Mouse (Mus musculus) liver, embryonic 11.5 days (tissue): Measurements from ENCODE around the gene Lhpp. TPM values are rescaled to one million over a fixed set of nuclear protein-coding genes. Genes with fewer than 3 reads are reported as not detected.
A peak's percentile ranks its signal among the peaks of the same experiment; 100 is the strongest.

Experiments
- ATAC-seq: fragments of 200-750 bp; cut with Nextera tagmentation; replicated peaks from 2 replicates; pipeline ENCODE4 v1.8.0; 2017; ENCODE audit warnings: moderate number of reproducible peaks, mild to moderate bottlenecking, moderate TSS enrichment, moderate library complexity; ENCODE audit not compliant: low FRiP score
- DNase-seq: peaks from one replicate; pipeline ENCODE4 v3.0.0-alpha.2; 2017; ENCODE audit warnings: low spot score
- H3K27ac ChIP-seq: fragments of 300-500 bp; sonication (generic); 2 replicates; pipeline ENCODE4 v1.5.1; 2014; ENCODE audit warnings: mild to moderate bottlenecking, low read depth, low read length, control low read depth
- H3K27me3 ChIP-seq: fragments of 300-500 bp; sonication (generic); replicated peaks from 2 replicates; pipeline ENCODE4 v1.6.1; 2014; ENCODE audit warnings: low read length, mixed read lengths; ENCODE audit not compliant: control insufficient read depth, insufficient read depth
- H3K36me3 ChIP-seq: fragments of 300-500 bp; sonication (generic); 2 replicates; pipeline ENCODE4 v1.6.1; 2014; ENCODE audit warnings: mild to moderate bottlenecking, low read length, moderate library complexity, mixed read lengths; ENCODE audit not compliant: control insufficient read depth, insufficient read depth
- H3K4me1 ChIP-seq: fragments of 300-500 bp; sonication (generic); replicated peaks from 2 replicates; pipeline ENCODE4 v1.6.1; 2014; ENCODE audit warnings: low read length, mixed read lengths; ENCODE audit not compliant: control insufficient read depth, insufficient read depth
- H3K4me2 ChIP-seq: fragments of 300-500 bp; sonication (generic); 2 replicates; pipeline ENCODE4 v1.6.1; 2014; ENCODE audit warnings: mild to moderate bottlenecking, control low read depth, moderate library complexity
- H3K4me3 ChIP-seq: fragments of 300-500 bp; sonication (generic); 2 replicates; pipeline ENCODE4 v1.5.1; 2014; ENCODE audit warnings: low read depth, low read length, control low read depth
- H3K9ac ChIP-seq: fragments of 300-500 bp; sonication (generic); 2 replicates; pipeline ENCODE4 v1.6.1; 2014; ENCODE audit warnings: low read depth, low read length, control low read depth
- H3K9me3 ChIP-seq: fragments of 300-500 bp; sonication (generic); 2 replicates; pipeline ENCODE4 v1.6.1; 2016; ENCODE audit warnings: low read length, inconsistent platforms, mixed read lengths; ENCODE audit not compliant: control insufficient read depth
- WGBS: fragments of 180-500 bp; shearing (Covaris S2); extraction: QIAGEN DNeasy Blood & Tissue Kit; methylation state at CpG from one replicate; pipeline ENCODE4 v1.1.7; 2014; 5-methylcytosine and 5-hydroxymethylcytosine counted together
- polyA plus RNA-seq: library from polyadenylated mRNA; unstranded; fragments of >200 nt; fragmentation: Nextera tagmentation; extraction: Ambion mirVana; gene quantifications from 2 replicates; pipeline ENCODE4 v1.2.1, GENCODE M21; 2014

Gene Lhpp
- polyA plus RNA-seq, 1 experiment from 2014 or later: 15.8 TPM

GRCm38 (mm10) chr7:132742912-132743311 is 132.5 kb downstream of the Lhpp start:
- WGBS: 89% methylated on average over 5 of the region's 5 CpGs
- no peak overlapping the region for H3K4me3 ChIP-seq
- ATAC-seq (no peak), DNase-seq (no peak)
- H3K27ac ChIP-seq: no peak overlapping the region
- no peaks in the 10 kb centered on the region for H3K27me3 ChIP-seq
- no peaks in the 10 kb centered on the region for H3K9me3 ChIP-seq
- no peak overlapping the region for H3K4me2 ChIP-seq
- H3K36me3 ChIP-seq: no peaks in the 10 kb centered on the region
- H3K4me1 ChIP-seq: peaks cover 23% of the 10 kb centered on the region
- no peak overlapping the region for H3K9ac ChIP-seq

- DNase-seq: no peak
- 78% methylated on average over 6 of the region's 6 CpGs for WGBS
- ATAC-seq: no peak
- H3K4me3 ChIP-seq: no peak overlapping the region
- no peaks in the 10 kb centered on the region for H3K27me3 ChIP-seq
- no peaks in the 10 kb centered on the region; the same call in 1 of the 2 replicates for H3K4me1 ChIP-seq
- no peaks in the 10 kb centered on the region for H3K36me3 ChIP-seq
- no peak overlapping the region for H3K4me2 ChIP-seq
- no peak overlapping the region for H3K27ac ChIP-seq
- no peaks in the 10 kb centered on the region for H3K9me3 ChIP-seq
- no peak overlapping the region for H3K9ac ChIP-seq
These were observed 136.7 kb downstream of the Lhpp start for GRCm38 (mm10) chr7:132747096-132747495.

GRCm38 (mm10) chr7:132748076-132748769 is 137.8 kb downstream of the Lhpp start:
- Histone ChIP-seq H3K4me2 (no peak overlapping the region), H3K9me3 (no peaks in the 10 kb centered on the region), H3K9ac (no peak overlapping the region), H3K27ac (no peak overlapping the region), H3K4me1 (no peaks in the 10 kb centered on the region), H3K4me3 (no peak overlapping the region), H3K36me3 (no peaks in the 10 kb centered on the region), H3K27me3 (no peaks in the 10 kb centered on the region)
- no peak for DNase-seq
- WGBS: 77% methylated on average over 3 of the region's 3 CpGs
- ATAC-seq: no peak

- no peak for DNase-seq
- H3K9me3 ChIP-seq: no peaks in the 10 kb centered on the region
- H3K27ac ChIP-seq: no peak overlapping the region
- no peak for ATAC-seq
- H3K4me1 ChIP-seq: 0 out of 2 replicates have a peak, but pooled peaks cover 3% of the 10 kb centered on the region
- no peak overlapping the region for H3K4me3 ChIP-seq
- no peaks in the 10 kb centered on the region for H3K27me3 ChIP-seq
- no peak overlapping the region for H3K4me2 ChIP-seq
- H3K36me3 ChIP-seq: no peaks in the 10 kb centered on the region
- WGBS: 90% methylated on average over 11 of the region's 11 CpGs
- no peak overlapping the region for H3K9ac ChIP-seq
These were observed 139.1 kb downstream of the Lhpp start for GRCm38 (mm10) chr7:132749504-132749903.

GRCm38 (mm10) chr7:132751716-132752115 is 141.3 kb downstream of the Lhpp start:
- H3K9ac ChIP-seq: no peak overlapping the region
- 0 out of 2 replicates have a peak, but pooled peaks cover 7% of the 10 kb centered on the region for H3K4me1 ChIP-seq

GRCm38 (mm10) chr7:132753518-132754388 is 143.3 kb downstream of the Lhpp start:
- ATAC-seq: 0 out of 2 replicates have a peak, but pooled peaks have one; percentile 30
- no peak overlapping the region for H3K9ac ChIP-seq
- no peaks in the 10 kb centered on the region for H3K27me3 ChIP-seq
- DNase-seq: no peak
- H3K4me1 ChIP-seq: 0 out of 2 replicates have a peak, but pooled peaks cover 7% of the 10 kb centered on the region
- no peak overlapping the region for H3K4me2 ChIP-seq
- no peak overlapping the region for H3K4me3 ChIP-seq
- no peak overlapping the region for H3K27ac ChIP-seq
- WGBS: 68% methylated on average over 4 of the region's 4 CpGs
- H3K36me3 ChIP-seq: peaks cover 8% of the 10 kb centered on the region
- no peaks in the 10 kb centered on the region for H3K9me3 ChIP-seq

More at GRCm38 (mm10) chr7:132751716-132752115, 141.3 kb downstream of the Lhpp start:
- DNase-seq: no peak
- 79% methylated on average over 2 of the region's 2 CpGs for WGBS
- Histone ChIP-seq H3K4me2 (no peak overlapping the region), H3K4me3 (no peak overlapping the region), H3K27ac (no peak overlapping the region), H3K27me3 (no peaks in the 10 kb centered on the region), H3K36me3 (no peaks in the 10 kb centered on the region), H3K9me3 (no peaks in the 10 kb centered on the region)
- no peak for ATAC-seq

GRCm38 (mm10) chr7:132754389-132754750 is 143.9 kb downstream of the Lhpp start:
- H3K9ac ChIP-seq: no peak overlapping the region
- no peaks in the 10 kb centered on the region for H3K27me3 ChIP-seq
- H3K36me3 ChIP-seq: peaks cover 8% of the 10 kb centered on the region
- ATAC-seq: no peak
- no peak overlapping the region for H3K4me3 ChIP-seq
- no peak overlapping the region for H3K27ac ChIP-seq
- H3K4me1 ChIP-seq: 0 out of 2 replicates have a peak, but pooled peaks cover 7% of the 10 kb centered on the region
- H3K4me2 ChIP-seq: no peak overlapping the region
- no peak for DNase-seq
- 85% methylated on average over 3 of the region's 3 CpGs for WGBS
- H3K9me3 ChIP-seq: no peaks in the 10 kb centered on the region
